Mouse (Mus musculus): ENCODE measurements around the gene Prkacb.
A peak's percentile ranks its signal among the peaks of the same experiment; 100 is the strongest.

DNA sequence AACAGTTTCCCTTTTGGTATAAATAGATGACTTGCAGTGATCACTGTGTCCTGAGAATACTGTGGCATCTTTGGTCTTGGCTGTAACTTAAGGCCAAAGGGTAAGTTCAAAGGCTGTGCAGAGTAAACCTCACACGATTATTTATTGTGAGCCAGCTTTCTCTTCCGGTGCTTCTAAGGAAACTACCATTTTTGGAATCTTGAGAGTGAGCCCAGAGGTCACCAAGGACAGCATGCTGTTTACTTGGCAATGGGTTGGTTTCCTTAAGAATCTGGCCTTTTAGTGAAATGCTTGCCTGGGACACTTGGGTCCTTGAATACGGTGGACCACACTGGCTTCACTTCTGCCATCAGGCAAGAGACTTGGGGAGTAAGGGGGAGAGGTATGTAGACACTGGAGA lies 30.0 kb upstream of the Prkacb start:
- TF ChIP-seq CTCF (IDR thresholded peaks at IDR 0.05) (no peak), EP300 (IDR thresholded peaks at IDR 0.05) (peak; percentile 26; the same call in 1 of the 2 replicates)

All from lung, postnatal 0 days (tissue).